In genomic region chr11:101910230-101910946, GRCm38 (mm10) we compare ENCODE assay signal across 8 mouse cellular contexts. TPM values are rescaled to one million over a fixed set of nuclear protein-coding genes. Genes with fewer than 3 reads are reported as not detected.
DNase-seq lines count a peak whose midpoint lies in the region; ATAC-seq lines count a peak whose summit lies in the region.

No protein-coding gene starts in this region.

- H3K27ac ChIP-seq in midbrain, embryonic 14.5 days (replicated peaks; ENCODE audit: low read depth, low read length), result no peak overlapping the region

- no peak; the same call in 1 of the 2 replicates for ATAC-seq in frontal cortex, adult (ENCODE audit: low TSS enrichment)
- no peak for ATAC-seq in midbrain, embryonic 14.5 days (ENCODE audit: low FRiP score, low TSS enrichment)

- H3K4me1 ChIP-seq in midbrain, embryonic 14.5 days (ENCODE audit: control insufficient read depth, insufficient read depth, low read length), result no peaks in the 10 kb centered on the region

- no peaks in the 10 kb centered on the region for H3K27me3 ChIP-seq in midbrain, embryonic 14.5 days (ENCODE audit: control insufficient read depth, insufficient read depth, low read length)

- no peak overlapping the region for H3K9ac ChIP-seq in midbrain, embryonic 14.5 days (replicated peaks; ENCODE audit: low read length)

- H3K4me3 ChIP-seq in midbrain, embryonic 14.5 days (replicated peaks; ENCODE audit: low read depth, low read length), result no peak overlapping the region

- no peaks in the 10 kb centered on the region for H3K9me3 ChIP-seq in midbrain, embryonic 14.5 days (ENCODE audit: control insufficient read depth, low read length)

- no peaks in the 10 kb centered on the region for H3K36me3 ChIP-seq in midbrain, embryonic 14.5 days (ENCODE audit: control insufficient read depth, insufficient read depth, low read length)

- H3K4me2 ChIP-seq in midbrain, embryonic 14.5 days (ENCODE audit: low read length), result no peak overlapping the region

- peak; percentile 35 to 92 for DNase-seq in frontal cortex, adult 2 months (ENCODE audit: extremely low spot score in 1 of 2, low spot score in 1 of 2)
- DNase-seq in cerebellum, adult 9-10 months, result peak; percentile 87
- peak; percentile 88 to 89 for DNase-seq in frontal cortex, postnatal 36 days (ENCODE audit: low spot score in 2 of 2)
- DNase-seq in hindlimb bud, embryonic 11.5 days (ENCODE audit: extremely low spot score, low read depth, low spot score), result peak; percentile 60
- DNase-seq in left cerebral cortex, adult 8-10 months (ENCODE audit: low spot score in 2 of 2), result peak; percentile 25 to 64
- DNase-seq in midbrain, embryonic 14.5 days, result peak; percentile 89
- DNase-seq in spleen, adult 18-20 months, result peak; percentile 47 to 80

- WGBS in midbrain, embryonic 14.5 days, result 24% methylated on average over 21 of the region's 21 CpGs

RNA-seq across cellular contexts. Expression of gene Meox1, which starts 16.2 kb away (rescaled TPM):
- polyA plus RNA-seq in frontal cortex, adult 2 months (2012; rRNA removed), result 0.71 and 0.84 TPM in 2 replicates
- total RNA-seq in left cerebral cortex, adult 8-10 months (2022), result under 1 TPM; 0.26 to 0.74 (median 0.54) TPM
- polyA plus RNA-seq in midbrain, embryonic 14.5 days (2014; fragmentation: Nextera tagmentation; extraction: Ambion mirVana), result 0.25 and 0.40 TPM in 2 replicates

RNA-seq across cellular contexts. Expression of gene Sost, which starts 56.4 kb away (rescaled TPM):
- 0.13 and 0.18 TPM in 2 replicates for polyA plus RNA-seq in frontal cortex, adult 2 months (2012; rRNA removed)
- under 1 TPM in 1 of 4 experiments, not detected in 3; 0.19 TPM for total RNA-seq in left cerebral cortex, adult 8-10 months (2022)
- not detected in 2 replicates for polyA plus RNA-seq in midbrain, embryonic 14.5 days (2014; fragmentation: Nextera tagmentation; extraction: Ambion mirVana)
